Mouse (Mus musculus): ENCODE measurements around the gene Gal3st2b.
"Not testable (repeated sequence)": the region's sequence is repeated elsewhere in the genome, so short reads cannot be mapped to it uniquely, and the experiment has no call there.

GRCm38 (mm10) chr1:93990209-93990608, 72.1 kb downstream of the Gal3st2b start, which contains the start of gene Gal3st2c:
- not testable (repeated sequence) for TF ChIP-seq CTCF (IDR thresholded peaks at IDR 0.05; ENCODE audit: low read depth, low read length); GATA1 (IDR thresholded peaks at IDR 0.05; ENCODE audit: borderline replicate concordance, low read length); POLR2AphosphoS5 (IDR thresholded peaks at IDR 0.05; ENCODE audit: insufficient replicate concordance, low read depth, low read length)

All from G1E (cell line).